Mouse (Mus musculus) left cerebral cortex, adult 6 months (tissue): ENCODE results near the gene 0610037L13Rik. TPM values are rescaled to one million over a fixed set of nuclear protein-coding genes. Genes with fewer than 3 reads are reported as not detected.

ENCODE experiments used
- long read RNA-seq, 2 experiments: library from polyadenylated mRNA; unstranded; transcript quantifications; one replicate each; pipeline ENCODE4 v2.0.0; 2019 to 2020
- polyA plus RNA-seq: library from polyadenylated mRNA; unstranded; fragments of <200 nt; fragmentation: Nextera tagmentation; gene quantifications from 2 replicates; pipeline ENCODE4 v1.2.3, GENCODE M21; 2021

0610037L13Rik gene
- 84.4 and 93.4 TPM in 2 replicates for polyA plus RNA-seq
- long read RNA-seq, experiment 1, transcript 0610037L13Rik-206 (7 exons, 835 nt), result minor isoform, 11 of 81 reads
- long read RNA-seq, experiment 1, transcript 0610037L13Rik-207 (7 exons, 1,551 nt), result minor isoform, 12 of 81 reads
- long read RNA-seq, experiment 1, transcript 0610037L13Rik-212 (8 exons, 2,997 nt), result major isoform, 27 of 81 reads
- long read RNA-seq, experiment 1, partial matches to known transcripts, result 10 of 81 reads
- long read RNA-seq, experiment 1, other reads (novel, unspliced or antisense), result 18 of 81 reads
- long read RNA-seq, experiment 2, transcript 0610037L13Rik-207 (7 exons, 1,551 nt), result minor isoform, 18 of 73 reads
- long read RNA-seq, experiment 2, transcript 0610037L13Rik-212 (8 exons, 2,997 nt), result major isoform, 43 of 73 reads
- long read RNA-seq, experiment 2, partial matches to known transcripts, result 2 of 73 reads
- long read RNA-seq, experiment 2, other reads (novel, unspliced or antisense), result 8 of 73 reads

GRCm38 (mm10) chr4:107889731-107890432 is at the start of gene 0610037L13Rik:
0610037L13Rik (plus strand) TSS chr4:107889813.

GRCm38 (mm10) chr4:107879254-107880050 is 10.2 kb upstream of the 0610037L13Rik start, which contains the start of gene Magoh:
Magoh (plus strand) TSS chr4:107879755.

GRCm38 (mm10) chr4:107923145-107923802 is 33.7 kb downstream of the 0610037L13Rik start, which contains the start of gene Cpt2:
Cpt2 (minus strand) TSS chr4:107923610.

Other genes starting within 250 kb of the 0610037L13Rik start
- 0.60 and 0.70 TPM in 2 replicates for gene Dmrtb1, start 205.6 kb upstream of the 0610037L13Rik start, polyA plus RNA-seq
- 4.1 and 4.8 TPM in 2 replicates for gene Lrp8, start 87.6 kb upstream of the 0610037L13Rik start, polyA plus RNA-seq
- gene Magoh, start 10.1 kb upstream of the 0610037L13Rik start, polyA plus RNA-seq, result 67.0 and 81.7 TPM in 2 replicates
- 8.9 and 9.4 TPM in 2 replicates for gene Cpt2, start 33.8 kb downstream of the 0610037L13Rik start, polyA plus RNA-seq
- not detected in 2 replicates for gene Slc1a7, start 78.5 kb downstream of the 0610037L13Rik start, polyA plus RNA-seq
- 1.2 TPM in 2 replicates for gene Podn, start 206.6 kb downstream of the 0610037L13Rik start, polyA plus RNA-seq